Mouse (Mus musculus) G1E (cell line): ENCODE results near the gene Tomm5.
"Not testable (repeated sequence)": the region's sequence is repeated elsewhere in the genome, so short reads cannot be mapped to it uniquely, and the experiment has no call there.

Experiments
- CTCF ChIP-seq: IDR thresholded peaks from 2 replicates; pipeline ENCODE4 v1.5.1; 2012; ENCODE audit warnings: low read depth, low read length, inconsistent platforms, mixed read lengths
- GATA1 ChIP-seq: IDR thresholded peaks from 2 replicates; pipeline ENCODE4 v1.6.1; 2012; ENCODE audit warnings: borderline replicate concordance, low read length, inconsistent platforms, mixed read lengths
- GATA2 ChIP-seq: IDR thresholded peaks from 2 replicates; pipeline ENCODE4 v1.6.1; 2012; ENCODE audit warnings: low read depth, low read length, inconsistent platforms, borderline replicate concordance
- POLR2AphosphoS5 ChIP-seq: IDR thresholded peaks from 2 replicates; pipeline ENCODE4 v1.6.1; 2012; ENCODE audit warnings: low read depth, low read length, inconsistent platforms; ENCODE audit not compliant: insufficient replicate concordance
- TAL1 ChIP-seq: conservative IDR thresholded peaks from 2 replicates; pipeline ENCODE4 v1.6.1; 2012; ENCODE audit warnings: low read depth, low read length, inconsistent platforms, mixed read lengths

GRCm38 (mm10) chr4:45063836-45064235 lies 44.1 kb downstream of the Tomm5 start:
- not testable (repeated sequence) for TF ChIP-seq CTCF, GATA2, TAL1, GATA1, POLR2AphosphoS5
